Mouse (Mus musculus) embryonic fibroblast, embryonic 13.5 days (primary cell): ENCODE measurements around the gene 2700049A03Rik. TPM values are rescaled to one million over a fixed set of nuclear protein-coding genes. Genes with fewer than 3 reads are reported as not detected.

Experiments used
- H3K27ac ChIP-seq: 2 replicates; pipeline ENCODE4 v1.5.1; 2012; ENCODE audit warnings: low read length, control low read depth, inconsistent platforms; ENCODE audit not compliant: insufficient read depth
- H3K4me1 ChIP-seq: 2 replicates; pipeline ENCODE4 v1.6.1; 2011; ENCODE audit warnings: low read length; ENCODE audit not compliant: control insufficient read depth, insufficient read depth
- H3K4me3 ChIP-seq: 2 replicates; pipeline ENCODE4 v1.5.1; 2011; ENCODE audit warnings: mild to moderate bottlenecking, control low read depth, low read length; ENCODE audit not compliant: insufficient read depth
- CTCF ChIP-seq: IDR thresholded peaks from 2 replicates; pipeline ENCODE4 v1.5.1; 2011; ENCODE audit warnings: mild to moderate bottlenecking, control low read depth, low read length, moderate library complexity, borderline replicate concordance; ENCODE audit not compliant: insufficient read depth
- POLR2A ChIP-seq: IDR thresholded peaks from 2 replicates; pipeline ENCODE4 v1.6.1; 2011; ENCODE audit warnings: low read depth, mild to moderate bottlenecking, control low read depth, low read length, moderate library complexity
- polyA plus RNA-seq: library from polyadenylated mRNA; stranded (reverse); fragments of >200 nt; gene quantifications from 2 replicates; pipeline ENCODE4 v1.2.4, GENCODE M21; 2011; ENCODE audit warnings: low read depth; ENCODE audit not compliant: missing spikeins, insufficient read length

The 2700049A03Rik gene
- polyA plus RNA-seq, 1 experiment: 7.0 TPM

- TF ChIP-seq CTCF (no peak), POLR2A (no peak)
- no peak overlapping the region for H3K4me3 ChIP-seq
- no peaks in the 10 kb centered on the region for H3K4me1 ChIP-seq
- no peak overlapping the region for H3K27ac ChIP-seq
These were observed 116.0 kb downstream of the 2700049A03Rik start for GRCm38 (mm10) chr12:71252509-71253167.

- H3K27ac ChIP-seq: no peak overlapping the region
- TF ChIP-seq POLR2A (no peak), CTCF (no peak)
- H3K4me3 ChIP-seq: no peak overlapping the region
- H3K4me1 ChIP-seq: no peaks in the 10 kb centered on the region
These were observed 118.1 kb downstream of the 2700049A03Rik start for GRCm38 (mm10) chr12:71254779-71255178.

GRCm38 (mm10) chr12:71258196-71258920 is 121.7 kb downstream of the 2700049A03Rik start:
- Histone ChIP-seq H3K4me1 (no peaks in the 10 kb centered on the region), H3K4me3 (no peak overlapping the region), H3K27ac (no peak overlapping the region)
- no peak for TF ChIP-seq CTCF
- no peak for TF ChIP-seq POLR2A

- Histone ChIP-seq H3K4me1 (no peaks in the 10 kb centered on the region), H3K4me3 (no peak overlapping the region), H3K27ac (no peak overlapping the region)
- no peak for TF ChIP-seq CTCF
- no peak for TF ChIP-seq POLR2A
These were observed 127.6 kb downstream of the 2700049A03Rik start for GRCm38 (mm10) chr12:71264211-71264610.

- TF ChIP-seq POLR2A (no peak), CTCF (no peak)
- Histone ChIP-seq H3K4me3 (no peak overlapping the region), H3K27ac (no peak overlapping the region), H3K4me1 (no peaks in the 10 kb centered on the region)
These were observed 132.7 kb downstream of the 2700049A03Rik start for GRCm38 (mm10) chr12:71269367-71269766.

GRCm38 (mm10) chr12:71271131-71271530 is 134.5 kb downstream of the 2700049A03Rik start:
- Histone ChIP-seq H3K27ac (no peak overlapping the region), H3K4me3 (no peak overlapping the region), H3K4me1 (no peaks in the 10 kb centered on the region)
- TF ChIP-seq POLR2A: no peak
- TF ChIP-seq CTCF: no peak

GRCm38 (mm10) chr12:71274519-71275237 is 138.0 kb downstream of the 2700049A03Rik start:
- Histone ChIP-seq H3K4me1 (no peaks in the 10 kb centered on the region), H3K4me3 (no peak overlapping the region), H3K27ac (no peak overlapping the region)
- no peak for TF ChIP-seq POLR2A
- TF ChIP-seq CTCF: peak; percentile 31; the same call in 1 of the 2 replicates

- H3K4me1 ChIP-seq: no peaks in the 10 kb centered on the region
- H3K4me3 ChIP-seq: no peak overlapping the region
- no peak overlapping the region for H3K27ac ChIP-seq
- TF ChIP-seq POLR2A (no peak), CTCF (no peak)
These were observed 139.4 kb downstream of the 2700049A03Rik start for GRCm38 (mm10) chr12:71275906-71276595.

GRCm38 (mm10) chr12:71279521-71280262 is 143.0 kb downstream of the 2700049A03Rik start:
- H3K4me3 ChIP-seq: no peak overlapping the region
- H3K4me1 ChIP-seq: no peaks in the 10 kb centered on the region
- no peak overlapping the region for H3K27ac ChIP-seq
- TF ChIP-seq CTCF: no peak
- TF ChIP-seq POLR2A: no peak
